Mouse (Mus musculus): ENCODE data around the gene Lrrn4. TPM values are rescaled to one million over a fixed set of nuclear protein-coding genes. Genes with fewer than 3 reads are reported as not detected.

Lrrn4 gene
- polyA plus RNA-seq, 1 experiment from 2014 or later = not detected

Other genes with a start within 250 kb of the Lrrn4 start
- 18.0 and 20.0 TPM in 2 replicates for gene Shld1, start 194.0 kb downstream of the Lrrn4 start, polyA plus RNA-seq (2014; fragmentation: Nextera tagmentation; extraction: Ambion mirVana)
- gene Chgb, start 99.6 kb downstream of the Lrrn4 start, polyA plus RNA-seq (2014; fragmentation: Nextera tagmentation; extraction: Ambion mirVana) = 23.8 and 27.5 TPM in 2 replicates
- 30.0 and 30.7 TPM in 2 replicates for gene Trmt6, start 64.8 kb downstream of the Lrrn4 start, polyA plus RNA-seq (2014; fragmentation: Nextera tagmentation; extraction: Ambion mirVana)
- 18.8 and 23.5 TPM in 2 replicates for gene Mcm8, start 64.8 kb downstream of the Lrrn4 start, polyA plus RNA-seq (2014; fragmentation: Nextera tagmentation; extraction: Ambion mirVana)
- 11.5 and 21.7 TPM in 2 replicates for gene Crls1, start 34.2 kb downstream of the Lrrn4 start, polyA plus RNA-seq (2014; fragmentation: Nextera tagmentation; extraction: Ambion mirVana)
- gene Fermt1, start 65.0 kb upstream of the Lrrn4 start, polyA plus RNA-seq (2014; fragmentation: Nextera tagmentation; extraction: Ambion mirVana) = 1.6 and 6.0 TPM in 2 replicates